Mouse (Mus musculus) testis, adult 2 months (tissue): ENCODE measurements around the gene Enoph1. TPM values are rescaled to one million over a fixed set of nuclear protein-coding genes. Genes with fewer than 3 reads are reported as not detected.

ENCODE experiments used
- H3K27ac ChIP-seq: fragments of 200-500 bp; 2 replicates; pipeline ENCODE4 v1.5.1; 2012; ENCODE audit warnings: low read depth, low read length; ENCODE audit not compliant: control insufficient read depth, insufficient read depth
- H3K27me3 ChIP-seq: fragments of 200-500 bp; 2 replicates; pipeline ENCODE4 v1.6.1; 2012; ENCODE audit warnings: mild to moderate bottlenecking, low read length, moderate library complexity; ENCODE audit not compliant: control insufficient read depth, insufficient read depth
- H3K36me3 ChIP-seq: fragments of 200-500 bp; 2 replicates; pipeline ENCODE4 v1.6.1; 2012; ENCODE audit warnings: mild to moderate bottlenecking, low read length; ENCODE audit not compliant: control insufficient read depth, insufficient read depth
- H3K4me1 ChIP-seq: fragments of 200-500 bp; 2 replicates; pipeline ENCODE4 v1.6.1; 2012; ENCODE audit warnings: low read length; ENCODE audit not compliant: control insufficient read depth, insufficient read depth
- H3K4me3 ChIP-seq: fragments of 200-500 bp; 2 replicates; pipeline ENCODE4 v1.5.1; 2012; ENCODE audit warnings: low read depth, mild to moderate bottlenecking, low read length, moderate library complexity, mixed read lengths; ENCODE audit not compliant: control insufficient read depth
- CTCF ChIP-seq: fragments of 200-500 bp; IDR thresholded peaks from 2 replicates; pipeline ENCODE4 v1.5.1; 2012; ENCODE audit warnings: low read depth, mild to moderate bottlenecking, inconsistent platforms, low read length, moderate library complexity; ENCODE audit not compliant: control insufficient read depth, insufficient read depth, insufficient replicate concordance
- POLR2A ChIP-seq: fragments of 200-500 bp; IDR thresholded peaks from 2 replicates; pipeline ENCODE4 v1.6.1; 2012; ENCODE audit warnings: low read depth, mild to moderate bottlenecking, inconsistent platforms, low read length, moderate library complexity; ENCODE audit not compliant: control insufficient read depth
- polyA plus RNA-seq: library from polyadenylated mRNA; depleted of rRNA; stranded (reverse); fragments of >200 nt; gene quantifications from 2 replicates; pipeline ENCODE4 v1.2.3, GENCODE M21; 2012

Enoph1 gene
- polyA plus RNA-seq, 1 experiment: 31.8 TPM

DNA sequence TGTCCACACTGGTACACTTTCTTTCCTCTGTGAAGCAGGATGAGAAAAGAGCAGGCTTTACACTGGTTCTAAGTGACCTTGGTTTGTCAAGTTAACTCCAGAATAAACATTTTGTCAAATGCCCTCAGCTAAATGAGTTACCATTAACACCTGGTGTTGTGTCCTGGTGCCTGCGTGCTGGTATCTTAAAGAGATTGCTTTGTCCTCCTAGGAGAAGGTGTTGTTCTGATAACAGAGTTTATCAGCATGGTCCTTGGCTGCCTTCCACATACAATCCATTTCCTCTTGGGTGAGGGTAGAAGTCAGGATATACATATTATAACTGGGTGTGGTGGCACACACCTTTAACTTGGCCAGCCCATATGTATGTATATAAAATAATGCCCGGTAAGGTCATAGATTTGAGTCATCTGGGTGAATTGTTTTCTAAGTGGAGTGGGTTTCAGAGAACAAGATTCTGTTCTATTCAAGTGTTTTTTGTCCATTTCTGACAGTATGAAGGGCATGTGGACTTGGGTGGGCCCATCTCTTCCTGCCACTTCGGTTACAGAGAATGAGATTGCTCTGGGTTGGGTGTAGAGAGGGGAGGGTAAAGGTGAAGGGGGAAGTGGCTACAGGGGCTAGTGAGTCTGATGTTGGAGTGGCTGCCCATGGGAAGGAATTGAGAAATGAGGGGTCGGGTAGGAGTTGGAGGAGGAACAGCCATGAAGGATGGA lies 33.3 kb upstream of the Enoph1 start:
- H3K4me3 ChIP-seq: no peak overlapping the region
- no peak overlapping the region for H3K27ac ChIP-seq
- H3K4me1 ChIP-seq: no peaks in the 10 kb centered on the region
- no peaks in the 10 kb centered on the region for H3K27me3 ChIP-seq
- H3K36me3 ChIP-seq: no peaks in the 10 kb centered on the region
- TF ChIP-seq POLR2A (no peak), CTCF (no peak)

DNA sequence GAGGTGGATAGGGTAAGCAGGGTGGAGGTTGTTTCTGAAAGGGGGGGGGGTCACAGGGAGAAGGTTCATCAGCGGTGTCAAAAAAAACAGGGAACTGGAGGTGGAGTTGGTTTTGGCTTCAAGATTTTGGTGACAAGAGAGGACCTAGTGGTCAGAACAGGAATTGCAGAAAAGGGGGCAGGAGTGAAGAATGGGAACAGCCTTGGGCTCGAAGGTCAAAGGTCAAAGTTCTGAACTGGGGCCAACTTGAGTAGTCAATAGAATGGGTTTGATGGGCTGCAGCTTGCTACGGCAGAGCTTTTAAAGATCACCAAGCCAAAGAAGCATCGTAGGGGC lies 32.8 kb upstream of the Enoph1 start:
- no peak overlapping the region for H3K4me3 ChIP-seq
- H3K27me3 ChIP-seq: no peaks in the 10 kb centered on the region
- H3K4me1 ChIP-seq: no peaks in the 10 kb centered on the region
- H3K27ac ChIP-seq: no peak overlapping the region
- TF ChIP-seq CTCF (no peak), POLR2A (no peak)
- no peaks in the 10 kb centered on the region for H3K36me3 ChIP-seq

DNA sequence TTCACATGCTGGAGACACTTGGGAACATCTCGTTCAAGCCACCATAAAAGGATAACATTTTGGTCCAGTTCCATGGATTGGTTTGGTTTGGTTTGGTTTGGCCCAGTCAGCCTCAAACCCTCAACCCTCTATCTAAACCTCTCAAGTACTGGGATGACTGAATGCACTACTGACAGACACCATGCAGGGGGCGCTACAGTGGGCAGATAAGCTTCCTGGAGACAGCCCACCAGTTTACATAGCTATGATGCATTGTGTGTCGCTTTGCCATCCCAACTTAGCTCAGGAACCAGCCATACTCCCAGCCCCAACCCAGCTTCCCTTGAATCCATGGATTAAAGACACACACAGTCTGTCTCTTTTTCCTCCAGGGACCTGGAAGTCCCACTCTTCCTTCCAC lies 31.3 kb upstream of the Enoph1 start:
- H3K36me3 ChIP-seq: no peaks in the 10 kb centered on the region
- no peak overlapping the region for H3K4me3 ChIP-seq
- TF ChIP-seq POLR2A (no peak), CTCF (no peak)
- no peak overlapping the region for H3K27ac ChIP-seq
- no peaks in the 10 kb centered on the region for H3K4me1 ChIP-seq
- H3K27me3 ChIP-seq: no peaks in the 10 kb centered on the region

DNA sequence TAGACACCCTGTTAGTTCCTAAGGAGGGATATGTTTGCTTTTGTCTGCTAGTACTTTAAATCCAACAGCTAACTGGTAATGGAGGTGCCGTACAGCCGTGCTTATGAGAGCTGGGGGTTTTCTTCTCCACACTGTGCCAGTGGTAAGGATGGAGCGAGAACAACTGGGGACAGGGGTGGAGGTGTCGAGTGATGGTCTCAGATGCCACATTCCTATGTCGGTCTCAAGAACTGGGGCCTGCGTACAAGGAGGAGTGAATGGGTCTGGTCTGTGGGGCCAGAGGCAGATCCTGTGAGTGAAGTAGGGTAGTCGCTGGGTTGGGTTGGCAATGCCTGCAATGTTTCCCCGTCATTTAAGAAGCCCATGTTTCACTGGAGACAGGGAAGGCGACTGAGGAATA lies 27.2 kb upstream of the Enoph1 start:
- Histone ChIP-seq H3K4me1 (no peaks in the 10 kb centered on the region), H3K27ac (no peak overlapping the region), H3K36me3 (no peaks in the 10 kb centered on the region), H3K4me3 (no peak overlapping the region), H3K27me3 (no peaks in the 10 kb centered on the region)
- TF ChIP-seq POLR2A (no peak), CTCF (no peak)

DNA sequence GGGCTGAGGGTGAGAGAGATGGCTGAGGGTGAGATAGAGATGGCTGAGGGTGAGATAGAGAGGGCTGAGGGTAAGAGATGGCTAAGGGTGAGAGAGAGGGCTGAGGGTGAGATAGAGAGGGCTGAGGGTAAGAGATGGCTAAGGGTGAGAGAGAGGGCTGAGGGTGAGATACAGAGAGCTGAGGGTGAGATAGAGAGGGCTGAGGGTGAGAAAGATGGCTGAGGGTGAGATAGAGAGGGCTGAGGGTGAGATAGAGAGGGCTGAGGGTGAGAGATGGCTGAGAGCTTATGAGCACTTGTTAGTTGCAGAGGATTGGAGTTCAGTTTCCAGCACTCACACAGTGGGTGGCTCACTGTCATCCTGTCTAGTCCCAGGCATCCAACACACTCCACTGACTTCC lies 19.7 kb upstream of the Enoph1 start:
- Histone ChIP-seq H3K36me3 (no peaks in the 10 kb centered on the region), H3K27me3 (no peaks in the 10 kb centered on the region), H3K27ac (no peak overlapping the region), H3K4me3 (no peak overlapping the region), H3K4me1 (no peaks in the 10 kb centered on the region)
- no peak for TF ChIP-seq POLR2A
- no peak for TF ChIP-seq CTCF

DNA sequence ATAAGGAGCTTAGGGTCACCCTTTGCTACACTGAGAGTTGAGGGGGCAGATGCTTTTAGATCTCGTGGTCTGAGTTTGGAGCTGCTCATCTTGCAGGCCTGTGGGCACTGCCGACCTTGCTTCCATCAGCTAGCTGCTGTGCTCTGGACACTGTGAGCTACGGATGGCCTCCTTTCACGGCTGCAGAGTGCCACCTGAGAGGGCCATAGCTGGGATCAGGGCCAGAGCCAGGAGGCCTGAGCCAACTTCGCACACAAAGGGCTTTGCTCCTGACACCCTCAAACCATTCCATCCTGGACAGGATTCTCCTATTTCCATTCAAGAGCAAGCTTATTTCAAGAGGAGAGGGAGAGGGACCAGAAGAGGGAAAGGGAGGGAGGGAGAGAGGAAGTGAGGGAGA lies 15.4 kb upstream of the Enoph1 start:
- H3K4me3 ChIP-seq: no peak overlapping the region
- H3K4me1 ChIP-seq: no peaks in the 10 kb centered on the region; the same call in 1 of the 2 replicates
- TF ChIP-seq POLR2A: no peak
- TF ChIP-seq CTCF: no peak
- no peaks in the 10 kb centered on the region for H3K36me3 ChIP-seq
- H3K27ac ChIP-seq: no peak overlapping the region
- H3K27me3 ChIP-seq: no peaks in the 10 kb centered on the region

DNA sequence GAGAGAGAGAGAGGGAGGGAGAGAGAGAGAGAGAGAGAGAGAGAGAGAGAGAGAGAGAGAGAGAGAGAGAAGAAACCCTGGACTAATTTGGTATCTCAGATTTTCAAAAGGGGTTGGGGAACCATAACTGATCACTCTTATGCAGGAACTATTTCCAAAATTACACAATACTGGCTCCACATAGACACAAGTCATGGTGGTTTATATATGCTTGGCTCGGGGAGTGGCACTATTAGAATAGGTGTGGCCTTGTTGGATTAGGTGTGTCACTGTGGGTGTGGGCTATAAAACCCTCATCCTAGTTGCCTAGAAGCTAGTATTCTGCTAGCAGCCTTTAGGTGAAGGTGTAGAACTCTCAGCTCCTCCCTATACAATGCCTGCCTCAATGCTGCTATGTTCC lies 14.9 kb upstream of the Enoph1 start:
- Histone ChIP-seq H3K36me3 (no peaks in the 10 kb centered on the region), H3K27me3 (no peaks in the 10 kb centered on the region), H3K4me3 (no peak overlapping the region), H3K4me1 (no peaks in the 10 kb centered on the region; the same call in 1 of the 2 replicates), H3K27ac (no peak overlapping the region)
- TF ChIP-seq POLR2A (no peak), CTCF (no peak)
